Mouse (Mus musculus): ENCODE data around the gene Apod. TPM values are rescaled to one million over a fixed set of nuclear protein-coding genes. Genes with fewer than 3 reads are reported as not detected.
A peak's percentile ranks its signal among the peaks of the same experiment; 100 is the strongest.

Gene Apod
- total RNA-seq, 4 experiments from 2014 or later, result 167 to 280 (median 203) TPM

DNA sequence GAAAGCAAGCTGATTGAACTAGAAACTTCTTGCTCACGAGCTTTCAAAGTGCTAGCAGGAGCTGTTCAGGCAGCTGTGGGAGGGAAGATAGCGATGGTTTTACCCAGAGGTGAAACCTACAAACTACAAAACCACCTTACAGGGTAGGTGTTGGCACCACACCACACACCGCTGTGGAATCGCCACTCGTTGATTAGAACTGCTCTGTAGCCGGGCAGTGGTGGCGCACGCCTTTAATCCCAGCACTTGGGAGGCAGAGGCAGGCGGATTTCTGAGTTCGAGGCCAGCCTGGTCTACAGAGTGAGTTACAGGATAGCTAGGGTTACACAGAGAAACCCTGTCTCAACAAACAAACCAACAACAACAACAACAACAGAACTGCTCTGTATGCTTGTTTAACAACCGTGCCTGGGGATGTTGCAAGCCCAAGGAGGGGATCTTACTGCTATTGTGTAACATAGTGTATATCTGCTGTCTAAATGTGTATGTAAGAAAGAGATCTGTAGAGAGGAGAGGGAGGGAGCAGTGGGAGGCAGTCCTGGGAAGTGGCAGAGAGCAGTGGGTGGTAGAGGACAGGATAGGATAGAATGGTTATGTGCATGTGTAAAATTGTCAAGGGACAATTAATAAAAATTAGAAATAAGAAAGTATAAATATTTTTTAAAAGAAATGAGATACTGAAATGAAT is 27.7 kb downstream of the Apod start:
- DNase-seq (ENCODE audit: low spot score in 2 of 2), result no peak

DNA sequence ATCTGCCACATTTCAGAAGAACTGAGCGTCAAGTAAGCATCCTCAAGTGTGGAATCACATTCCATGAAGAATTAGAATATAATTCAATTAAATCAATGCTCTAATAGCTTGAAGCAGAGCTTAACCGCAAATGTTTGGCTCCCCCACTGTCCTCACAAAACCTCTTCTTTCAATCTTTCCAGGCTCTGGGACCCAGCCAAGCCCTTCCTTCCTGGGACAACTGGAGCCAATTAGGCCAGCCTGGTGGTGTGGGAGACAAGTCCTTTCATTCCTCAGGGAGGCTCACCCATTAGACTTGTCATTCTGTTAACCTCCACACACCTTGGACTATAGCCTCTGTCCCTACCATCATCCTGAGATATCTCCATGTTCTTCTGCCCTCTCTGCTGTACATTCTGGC is 32.6 kb downstream of the Apod start:
- DNase-seq (ENCODE audit: low spot score in 2 of 2), result no peak

DNA sequence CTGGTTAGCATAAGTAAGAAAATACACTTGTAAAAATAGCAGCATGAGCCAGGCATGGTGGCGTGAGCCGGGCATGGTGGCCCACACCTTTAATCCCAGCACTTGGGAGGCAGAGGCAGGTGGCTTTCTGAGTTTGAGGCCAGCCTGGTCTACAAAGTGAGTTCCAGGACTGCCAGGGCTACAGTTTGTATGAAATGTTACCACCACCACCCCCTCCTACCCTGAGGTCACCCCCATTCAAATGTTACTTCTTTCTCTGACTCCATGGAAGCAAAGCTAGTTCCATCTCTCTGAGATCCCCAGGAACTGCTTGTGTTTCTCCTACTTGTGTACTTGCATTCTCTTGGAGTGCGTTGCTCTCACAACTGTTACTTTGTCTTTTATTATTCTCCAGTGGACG is 34.4 kb downstream of the Apod start:
- DNase-seq (ENCODE audit: low spot score in 2 of 2), result no peak

DNA sequence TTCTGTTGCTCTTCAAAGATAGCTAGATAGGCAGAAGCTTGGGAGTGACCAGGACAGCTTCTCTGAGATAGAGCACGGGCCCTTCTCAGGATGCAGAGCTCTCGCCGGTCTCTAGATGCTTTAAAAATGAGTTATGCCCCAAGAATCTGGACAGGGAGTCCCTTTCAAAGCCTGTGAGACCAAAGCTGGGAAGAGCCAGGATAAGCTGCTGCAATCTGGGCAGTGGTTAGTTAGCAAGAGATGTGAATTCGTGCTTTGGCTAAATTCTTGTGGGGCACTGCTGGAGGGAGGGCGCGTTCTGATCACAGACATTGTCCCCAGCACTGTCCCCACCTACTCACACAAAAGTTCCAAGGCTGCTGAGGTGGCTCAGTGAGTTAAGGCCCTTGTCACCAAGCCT is 36.0 kb downstream of the Apod start:
- no peak for DNase-seq (ENCODE audit: low spot score in 2 of 2)

DNA sequence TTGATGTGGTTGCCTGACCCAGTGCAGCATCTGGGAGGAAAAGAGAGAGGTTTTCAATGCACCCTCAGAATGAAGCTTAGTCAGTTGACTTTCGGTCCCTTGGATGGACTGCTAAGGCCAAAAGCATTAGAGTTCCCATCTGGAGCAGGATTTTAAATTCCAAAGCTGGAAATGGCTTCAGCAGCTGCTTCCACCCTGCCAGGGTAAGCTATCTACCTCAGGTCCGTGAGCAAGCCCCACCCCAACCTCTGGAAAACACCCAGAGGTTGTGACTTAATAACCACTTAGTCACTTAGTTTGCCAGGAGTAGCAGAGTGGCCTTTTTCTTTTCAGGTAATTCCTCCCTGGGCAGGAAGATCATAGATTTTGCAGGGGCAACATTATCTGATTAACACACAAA is 36.5 kb downstream of the Apod start:
- no peak for DNase-seq (ENCODE audit: low spot score in 2 of 2)

DNA sequence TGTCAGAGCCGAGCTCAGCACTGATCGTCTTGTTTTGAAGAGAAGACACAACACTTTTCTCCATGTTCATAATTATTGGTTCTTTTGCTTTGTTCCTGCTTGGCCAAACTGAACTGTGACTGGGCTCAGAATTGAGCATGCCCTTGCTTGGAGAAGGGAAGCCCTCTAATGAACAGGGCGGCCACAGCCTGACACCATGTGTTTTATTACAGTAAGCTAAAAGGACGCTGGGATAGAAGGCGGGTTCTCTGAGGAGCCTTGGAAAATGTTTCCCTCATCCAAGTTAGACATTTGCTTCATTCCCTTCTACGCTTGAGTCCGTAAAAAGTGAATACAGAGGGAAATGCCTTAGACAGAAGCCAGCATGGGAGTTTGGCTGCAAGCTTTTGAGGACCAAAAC is 37.6 kb downstream of the Apod start:
- DNase-seq (ENCODE audit: low spot score in 2 of 2), result no peak

DNA sequence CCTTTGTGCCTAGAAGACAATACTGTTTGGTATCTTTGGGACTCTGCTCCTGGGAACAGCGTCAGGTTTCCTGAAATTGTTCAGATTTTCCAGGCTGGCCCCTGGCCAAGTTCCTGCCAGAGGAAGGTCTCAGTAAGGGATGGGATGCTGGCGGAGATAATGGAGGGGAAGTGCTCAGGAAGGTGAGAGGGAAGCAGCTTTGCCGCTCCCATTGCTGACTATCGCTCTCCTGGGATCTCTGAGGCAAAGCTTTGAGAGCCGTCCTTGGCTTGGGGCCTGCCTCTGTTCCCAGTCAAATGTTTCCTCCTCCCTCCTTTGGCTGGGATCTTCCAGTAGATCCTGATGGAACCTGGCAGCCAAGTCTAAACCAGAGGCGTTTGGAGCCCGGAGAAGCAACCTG is 38.1 kb downstream of the Apod start:
- peak in 1 of 2 experiments; percentile 38 for DNase-seq (ENCODE audit: low spot score in 2 of 2)

DNA sequence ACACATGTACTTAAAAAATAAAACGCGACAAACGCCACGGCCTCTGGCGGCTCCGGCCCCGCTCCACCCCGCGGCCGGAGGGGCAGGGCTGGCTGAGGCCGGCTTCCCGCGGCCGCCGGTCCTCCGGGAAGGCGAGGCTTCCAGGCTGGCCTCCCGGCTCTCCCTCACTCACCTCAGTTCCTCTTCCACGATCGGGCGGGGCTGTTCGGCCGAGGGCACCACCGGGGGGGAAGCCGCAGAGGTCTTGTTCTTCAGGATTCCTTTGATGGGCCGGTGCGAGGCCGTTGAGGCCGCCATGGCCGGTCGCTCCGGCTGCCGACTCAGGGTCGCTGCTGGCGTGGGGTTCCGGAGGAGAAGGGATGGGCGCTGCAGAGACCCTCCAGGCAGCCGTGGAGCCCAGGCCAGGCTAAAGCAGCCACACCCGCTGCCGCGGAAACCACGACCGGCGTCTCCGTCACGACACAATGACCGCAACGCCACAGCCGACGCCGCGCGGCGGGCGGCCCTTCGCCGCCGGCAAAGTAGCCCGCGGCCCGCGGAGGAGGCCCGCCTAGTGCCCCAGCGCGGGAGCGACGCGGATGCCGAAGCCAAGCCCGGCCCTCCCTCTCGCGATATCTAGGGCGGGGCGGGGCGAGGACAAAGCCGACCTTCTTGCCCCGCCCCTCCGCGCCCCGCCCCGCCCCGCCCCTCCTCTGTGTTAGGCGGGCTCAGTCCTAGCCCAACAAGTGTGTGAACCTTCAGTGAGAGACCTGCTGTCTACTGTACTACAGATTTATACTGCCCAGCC is 39.7 kb downstream of the Apod start, which contains the start of gene Ppp1r2:
Gene Ppp1r2, minus strand, starts transcription at position 604 of the 787 bp plus-strand sequence.
- DNase-seq (ENCODE audit: low spot score in 2 of 2), result peak; percentile 70 to 82

DNA sequence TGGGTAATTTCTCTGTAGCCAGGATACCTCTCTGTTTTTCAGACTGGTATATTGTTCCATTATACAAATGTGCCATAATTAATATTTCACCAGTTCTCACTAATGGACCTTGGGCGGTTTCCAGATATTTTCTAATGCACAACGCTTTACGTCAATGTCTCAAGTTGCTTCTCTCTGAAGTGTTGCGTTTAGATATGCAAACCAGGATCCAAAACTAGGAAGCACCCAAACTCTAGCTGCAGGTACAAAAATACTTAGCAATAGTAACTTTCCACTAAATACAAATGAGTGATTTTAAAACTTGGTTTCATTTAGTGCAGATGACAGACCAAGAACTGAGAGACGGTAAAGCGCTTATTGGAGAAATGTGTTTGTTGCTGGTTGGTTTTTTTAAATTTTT is 40.5 kb downstream of the Apod start:
- DNase-seq (ENCODE audit: low spot score in 2 of 2), result no peak

DNA sequence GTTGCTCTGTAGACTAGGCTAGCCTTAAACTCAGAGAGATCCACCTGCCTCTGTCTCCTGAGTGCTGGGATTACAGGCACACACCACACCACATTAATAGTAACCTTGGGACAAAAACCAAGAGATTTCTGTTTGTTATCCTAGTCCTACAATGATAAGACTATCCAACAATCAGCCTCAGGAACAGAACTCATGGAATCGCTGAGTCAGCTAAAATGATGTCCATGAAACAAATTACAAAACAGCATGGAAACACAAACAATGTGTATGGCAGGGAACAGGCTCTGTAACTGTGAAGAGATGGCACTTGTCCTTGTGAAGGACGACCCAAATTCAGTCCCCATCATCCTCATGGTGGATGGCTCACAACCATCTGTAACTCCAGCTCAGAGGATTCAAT is 47.9 kb downstream of the Apod start:
- DNase-seq (ENCODE audit: low spot score in 2 of 2), result no peak

DNA sequence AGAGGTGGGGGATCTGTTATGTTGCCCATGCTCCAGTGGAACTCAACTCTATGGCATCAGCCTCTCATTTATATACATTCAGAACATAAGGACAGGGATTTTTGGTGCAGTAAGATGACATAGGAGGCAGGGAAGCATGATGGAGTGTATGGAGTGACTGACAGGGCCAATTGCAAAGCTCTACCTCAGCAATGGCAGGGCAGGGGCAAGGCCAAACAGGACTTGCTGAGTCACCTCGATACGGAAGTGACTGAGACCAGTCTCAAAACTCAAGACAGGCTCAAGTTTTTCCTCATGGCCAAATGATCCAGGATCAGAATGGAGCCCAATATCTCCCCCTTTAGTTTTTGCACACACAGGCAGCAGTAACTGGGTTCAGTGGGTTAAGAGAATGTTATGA is 58.5 kb downstream of the Apod start:
- DNase-seq (ENCODE audit: low spot score in 2 of 2), result no peak

DNA sequence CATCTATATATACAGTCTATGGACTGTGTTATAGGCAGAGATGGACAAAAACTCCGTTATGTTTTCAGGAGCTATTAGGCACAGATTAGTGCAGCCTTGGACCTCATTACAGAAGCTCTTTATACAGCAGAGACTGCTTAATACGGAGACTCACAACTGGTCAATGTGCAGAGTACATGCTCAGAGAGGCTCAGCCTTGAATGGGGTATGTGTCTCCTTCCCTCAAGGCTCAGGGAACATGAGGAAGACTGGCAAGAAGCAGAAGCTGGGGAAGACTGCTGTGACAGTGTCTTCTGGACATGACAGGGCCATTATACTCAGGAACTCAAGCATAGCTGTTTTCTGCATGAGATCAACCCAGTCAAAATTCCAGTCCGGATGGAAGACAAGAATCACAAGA is 58.9 kb downstream of the Apod start:
- DNase-seq (ENCODE audit: low spot score in 2 of 2), result peak in 1 of 2 experiments; percentile 2

DNA sequence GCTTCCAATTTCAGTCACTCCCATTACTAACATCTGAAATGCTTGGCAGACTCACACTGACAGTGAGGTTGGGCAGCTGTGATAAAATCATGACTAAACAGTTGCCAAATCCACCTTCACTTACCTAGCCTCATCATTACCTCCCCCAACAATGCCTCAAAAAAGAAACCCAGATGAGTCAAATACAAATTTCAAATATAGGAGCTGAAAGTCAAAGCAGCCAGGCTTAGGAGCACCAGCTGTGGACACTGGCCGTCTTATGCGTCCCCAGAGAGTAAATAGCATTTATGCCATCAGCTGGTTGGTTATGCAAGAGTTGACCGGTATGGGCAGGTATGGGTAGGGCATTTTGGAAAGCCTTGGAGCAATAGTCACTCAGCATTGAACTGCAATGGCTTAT is 65.2 kb downstream of the Apod start:
- no peak for DNase-seq (ENCODE audit: low spot score in 2 of 2)

DNA sequence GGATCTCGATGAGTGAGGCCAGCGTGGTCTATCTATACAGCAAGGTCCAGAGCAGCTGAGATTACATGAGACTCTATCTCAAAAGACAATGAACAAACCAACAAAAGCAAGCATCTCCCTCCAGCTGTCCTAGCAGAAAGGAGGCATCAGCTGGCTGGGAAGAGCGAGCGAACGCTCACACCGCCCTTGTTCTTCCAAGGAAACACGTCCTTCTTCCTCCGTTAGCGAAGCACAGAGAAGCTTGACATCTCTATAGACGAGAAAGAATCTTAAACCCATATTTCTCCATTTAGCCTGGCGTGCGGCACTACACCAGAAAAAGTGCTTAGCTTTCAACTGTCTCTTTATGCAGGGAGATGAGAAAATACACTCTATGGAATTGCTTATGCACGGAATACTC is 65.9 kb downstream of the Apod start:
- DNase-seq (ENCODE audit: low spot score in 2 of 2), result no peak

DNA sequence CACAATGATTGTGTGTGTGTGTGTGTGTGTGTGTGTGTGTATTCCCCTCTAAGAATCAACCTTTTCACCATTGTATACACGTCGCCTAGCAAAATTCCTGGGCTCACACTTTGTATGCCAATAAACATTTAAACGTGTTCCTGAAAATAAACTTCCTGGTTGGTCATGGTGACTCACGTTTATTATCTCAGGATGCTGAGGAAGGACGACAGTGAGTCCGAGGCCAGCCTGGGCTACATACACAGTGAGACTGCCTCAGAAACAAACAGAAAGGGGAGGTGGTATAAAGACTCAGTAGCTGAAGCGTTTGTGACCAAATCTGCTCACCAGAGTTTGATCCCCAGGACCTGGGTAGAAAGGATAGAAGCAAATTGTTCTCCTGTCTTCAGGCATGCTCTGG is 67.2 kb downstream of the Apod start:
- no peak for DNase-seq (ENCODE audit: low spot score in 2 of 2)

Small RNA genes within 50 kb of the gene (microRNA-seq; reads per million reads assigned to microRNA genes)
- 0 reads per million in 2 experiments for gene Gm27415

Other genes with a start within 250 kb of the Apod start
- 10 to 100 TPM; 17.9 to 21.7 (median 20.6) TPM for gene Xxylt1, start 233.4 kb downstream of the Apod start, total RNA-seq (2022)
- gene Acap2, start 113.6 kb downstream of the Apod start, total RNA-seq (2022), result 100 to 1,000 TPM; 117 to 144 (median 132) TPM
- 10 to 100 TPM; 87.5 to 93.4 (median 90.2) TPM for gene Ppp1r2, start 39.5 kb downstream of the Apod start, total RNA-seq (2022)
- 100 to 1,000 TPM in 2 of 4 experiments, 10 to 100 TPM in 2; 71.2 to 114 (median 102) TPM for gene Bdh1, start 107.5 kb upstream of the Apod start, total RNA-seq (2022)